Mouse (Mus musculus): ENCODE results near the gene Polr2h. TPM values are rescaled to one million over a fixed set of nuclear protein-coding genes. Genes with fewer than 3 reads are reported as not detected.
"Not testable (repeated sequence)": the region's sequence is repeated elsewhere in the genome, so short reads cannot be mapped to it uniquely, and the experiment has no call there.

The Polr2h gene
- total RNA-seq (2015; ENCODE audit: low replicate concordance) (2.9 and 10.5 TPM in 2 replicates), total RNA-seq (2017; ENCODE audit: low replicate concordance) (5.8 and 11.2 TPM in 2 replicates)

- ATAC-seq (replicated peaks; ENCODE audit: low FRiP score, poor library complexity, severe bottlenecking): peak; percentile 87
Measured at GRCm38 (mm10) chr16:20717181-20717977, at the start of gene Polr2h, which contains the start of gene Clcn2. Polr2h (plus strand) TSS chr16:20717665. Clcn2 (minus strand) TSS chr16:20717746.

- ATAC-seq (replicated peaks; ENCODE audit: low FRiP score, poor library complexity, severe bottlenecking): not testable (repeated sequence)
Measured at GRCm38 (mm10) chr16:20668013-20668412, 49.5 kb upstream of the Polr2h start, which contains the start of gene Eif4g1. Eif4g1 (plus strand) TSS chr16:20668313.

GRCm38 (mm10) chr16:20670291-20670690 lies 47.2 kb upstream of the Polr2h start:
- ATAC-seq (replicated peaks; ENCODE audit: low FRiP score, poor library complexity, severe bottlenecking): no peak

- no peak for ATAC-seq (replicated peaks; ENCODE audit: low FRiP score, poor library complexity, severe bottlenecking)
Measured at GRCm38 (mm10) chr16:20671886-20672285, 45.6 kb upstream of the Polr2h start.

GRCm38 (mm10) chr16:20672500-20672902 lies 45.0 kb upstream of the Polr2h start:
- peak; percentile 79 for ATAC-seq (replicated peaks; ENCODE audit: low FRiP score, poor library complexity, severe bottlenecking)

- peak; percentile 37 for ATAC-seq (replicated peaks; ENCODE audit: low FRiP score, poor library complexity, severe bottlenecking)
Measured at GRCm38 (mm10) chr16:20672965-20673705, 44.3 kb upstream of the Polr2h start.

- ATAC-seq (replicated peaks; ENCODE audit: low FRiP score, poor library complexity, severe bottlenecking): peak; percentile 58
Measured at GRCm38 (mm10) chr16:20673706-20674303, 43.7 kb upstream of the Polr2h start.

GRCm38 (mm10) chr16:20675213-20675612 lies 42.3 kb upstream of the Polr2h start:
- no peak for ATAC-seq (replicated peaks; ENCODE audit: low FRiP score, poor library complexity, severe bottlenecking)

GRCm38 (mm10) chr16:20676702-20677101 lies 40.8 kb upstream of the Polr2h start:
- no peak for ATAC-seq (replicated peaks; ENCODE audit: low FRiP score, poor library complexity, severe bottlenecking)

- ATAC-seq (replicated peaks; ENCODE audit: low FRiP score, poor library complexity, severe bottlenecking): peak; percentile 16; the same call in 1 of the 2 replicates
Measured at GRCm38 (mm10) chr16:20677380-20677779, 40.1 kb upstream of the Polr2h start.

- ATAC-seq (replicated peaks; ENCODE audit: low FRiP score, poor library complexity, severe bottlenecking): peak; percentile 91
Measured at GRCm38 (mm10) chr16:20677974-20678675, 39.3 kb upstream of the Polr2h start.

- no peak for ATAC-seq (replicated peaks; ENCODE audit: low FRiP score, poor library complexity, severe bottlenecking)
Measured at GRCm38 (mm10) chr16:20690774-20691173, 26.7 kb upstream of the Polr2h start.

GRCm38 (mm10) chr16:20691617-20692016 lies 25.8 kb upstream of the Polr2h start:
- ATAC-seq (replicated peaks; ENCODE audit: low FRiP score, poor library complexity, severe bottlenecking): no peak

- ATAC-seq (replicated peaks; ENCODE audit: low FRiP score, poor library complexity, severe bottlenecking): no peak
Measured at GRCm38 (mm10) chr16:20692241-20692965, 25.1 kb upstream of the Polr2h start.

- ATAC-seq (replicated peaks; ENCODE audit: low FRiP score, poor library complexity, severe bottlenecking): peak; percentile 74; the same call in 1 of the 2 replicates
Measured at GRCm38 (mm10) chr16:20693111-20693701, 24.3 kb upstream of the Polr2h start, which contains the start of gene Fam131a. Fam131a (plus strand) TSS chr16:20693241.

- ATAC-seq (replicated peaks; ENCODE audit: low FRiP score, poor library complexity, severe bottlenecking): no peak
Measured at GRCm38 (mm10) chr16:20694781-20695180, 22.7 kb upstream of the Polr2h start.

- ATAC-seq (replicated peaks; ENCODE audit: low FRiP score, poor library complexity, severe bottlenecking): no peak
Measured at GRCm38 (mm10) chr16:20695622-20696323, 21.7 kb upstream of the Polr2h start.

GRCm38 (mm10) chr16:20699266-20699665 lies 18.2 kb upstream of the Polr2h start:
- no peak for ATAC-seq (replicated peaks; ENCODE audit: low FRiP score, poor library complexity, severe bottlenecking)

Measured in erythroid progenitor cell, adult 5-6 weeks (primary cell).